Mouse (Mus musculus) monocyte, adult 59 days (primary cell): ENCODE measurements around the gene Clasp2. TPM values are rescaled to one million over a fixed set of nuclear protein-coding genes. Genes with fewer than 3 reads are reported as not detected.

Experiments used
- total RNA-seq, 2 experiments: library from RNA; stranded (reverse); gene quantifications; one replicate each; pipeline ENCODE4 v1.2.4; 2023

Gene Clasp2
- 10 to 100 TPM; 61.2 to 63.5 TPM for total RNA-seq

GRCm38 (mm10) chr9:113741108-113741636 is at the start of gene Clasp2:
Gene Clasp2 (plus strand): TSS chr9:113741473.

GRCm38 (mm10) chr9:113707481-113708360 is 33.6 kb upstream of the Clasp2 start, which contains the start of gene Pdcd6ip:
Gene Pdcd6ip (minus strand): TSS chr9:113708259.

GRCm38 (mm10) chr9:113930534-113931374 is 189.5 kb downstream of the Clasp2 start, which contains the start of gene Ubp1:
Gene Ubp1 (plus strand): TSS chr9:113930934.

Other genes with a start within 250 kb of the Clasp2 start
- gene Pdcd6ip, start 33.2 kb upstream of the Clasp2 start, total RNA-seq = 100 to 1,000 TPM; 152 to 158 TPM
- gene Ubp1, start 189.5 kb downstream of the Clasp2 start, total RNA-seq = 100 to 1,000 TPM; 122 to 128 TPM